Mouse (Mus musculus) mouse embryonic stem cell (cell line): ENCODE measurements at regions not wholly inside any gene's neighbourhood (a gene's known extent, or its start where the extent isn't known, plus 50 kb on each side); places are given as distances from the start of the nearest gene placed in this dataset.

Experiments
- in situ Hi-C, 2 experiments: fragments of 300-500 bp; cut with MboI; formaldehyde crosslinking; loops; 1 replicate in 1 of 2; 3 replicates in 1 of 2; pipeline ENCODE4 v1.14.3; 2019 to 2020; ENCODE audit warnings: low sequenced_read_pairs in 2 of 2, low pct_unique_long_range_greater_than_20kb in 1 of 2, mixed read lengths in 1 of 2; ENCODE audit not compliant: unreplicated experiment in 1 of 2

- in situ Hi-C loops = no loop called here
Observed at GRCm38 (mm10) chr8:92029516-92029915, 227.6 kb upstream of the Irx3 start.

- in situ Hi-C loops = no loop called here
Observed at GRCm38 (mm10) chr8:92028308-92028707, 226.4 kb upstream of the Irx3 start.

- in situ Hi-C loops = no loop called here
Observed at GRCm38 (mm10) chr8:92024133-92024532, 222.3 kb upstream of the Irx3 start.

GRCm38 (mm10) chr8:92021521-92021920 lies 219.7 kb upstream of the Irx3 start:
- in situ Hi-C loops = no loop called here

- in situ Hi-C loops = loop anchor here (10.0 kb wide), 1 partner anchor 210 kb away; the partner anchor contains the start of gene Irx3 (in 2 of the 2)
Observed at GRCm38 (mm10) chr8:92014704-92015103, 212.8 kb upstream of the Irx3 start.

GRCm38 (mm10) chr8:92013183-92013582 lies 211.3 kb upstream of the Irx3 start:
- in situ Hi-C loops = loop anchor here (10.0 kb wide), 1 partner anchor 208 kb away; the partner anchor contains the start of gene Irx3 (in 2 of the 2)

- in situ Hi-C loops = loop anchor here (10.0 kb wide), 1 partner anchor 206 kb away; the partner anchor contains the start of gene Irx3 (in 2 of the 2)
Observed at GRCm38 (mm10) chr8:92010412-92010811, 208.5 kb upstream of the Irx3 start.

- in situ Hi-C loops = no loop called here
Observed at GRCm38 (mm10) chr8:92008616-92009610, 207.0 kb upstream of the Irx3 start.

- in situ Hi-C loops = no loop called here
Observed at GRCm38 (mm10) chr8:92005091-92005490, 203.2 kb upstream of the Irx3 start.

- in situ Hi-C loops = no loop called here
Observed at GRCm38 (mm10) chr8:92004532-92004931, 202.7 kb upstream of the Irx3 start.

GRCm38 (mm10) chr8:92000368-92000767 lies 198.5 kb upstream of the Irx3 start:
- in situ Hi-C loops = no loop called here

GRCm38 (mm10) chr8:91999661-92000060 lies 197.8 kb upstream of the Irx3 start:
- in situ Hi-C loops = no loop called here

- in situ Hi-C loops = no loop called here
Observed at GRCm38 (mm10) chr8:91999189-91999588, 197.3 kb upstream of the Irx3 start.

- in situ Hi-C loops = no loop called here
Observed at GRCm38 (mm10) chr8:91997892-91998189, 196.0 kb upstream of the Irx3 start.

GRCm38 (mm10) chr8:91997023-91997891 lies 195.4 kb upstream of the Irx3 start:
- in situ Hi-C loops = no loop called here

- in situ Hi-C loops = no loop called here
Observed at GRCm38 (mm10) chr8:91996305-91997022, 194.6 kb upstream of the Irx3 start.

- in situ Hi-C loops = no loop called here
Observed at GRCm38 (mm10) chr8:91995407-91996144, 193.7 kb upstream of the Irx3 start.
